Mouse (Mus musculus): ENCODE measurements around the gene Armh4.

Armh4 gene

DNA sequence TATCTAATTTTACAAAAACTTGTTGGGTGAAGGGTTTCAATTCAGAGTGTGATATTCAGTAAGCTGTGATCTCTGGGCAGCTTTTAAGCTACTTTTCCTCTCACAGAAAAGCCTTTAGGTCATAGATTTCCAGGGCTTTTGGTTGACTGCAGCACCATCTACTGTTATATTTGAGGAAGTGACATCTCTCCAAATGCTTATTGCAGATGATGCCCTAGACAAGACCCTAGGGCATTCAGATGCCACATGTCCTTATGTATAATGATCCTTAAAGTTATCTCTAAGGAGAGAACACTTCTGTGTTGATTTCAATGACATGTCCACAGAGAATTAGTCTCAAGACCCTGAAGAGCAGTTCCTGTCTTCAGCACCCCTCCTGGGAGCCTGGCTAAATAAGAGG, 49.2 kb downstream of the Armh4 start:
- DNase-seq (ENCODE audit: extremely low read depth, low read depth), result no peak

DNA sequence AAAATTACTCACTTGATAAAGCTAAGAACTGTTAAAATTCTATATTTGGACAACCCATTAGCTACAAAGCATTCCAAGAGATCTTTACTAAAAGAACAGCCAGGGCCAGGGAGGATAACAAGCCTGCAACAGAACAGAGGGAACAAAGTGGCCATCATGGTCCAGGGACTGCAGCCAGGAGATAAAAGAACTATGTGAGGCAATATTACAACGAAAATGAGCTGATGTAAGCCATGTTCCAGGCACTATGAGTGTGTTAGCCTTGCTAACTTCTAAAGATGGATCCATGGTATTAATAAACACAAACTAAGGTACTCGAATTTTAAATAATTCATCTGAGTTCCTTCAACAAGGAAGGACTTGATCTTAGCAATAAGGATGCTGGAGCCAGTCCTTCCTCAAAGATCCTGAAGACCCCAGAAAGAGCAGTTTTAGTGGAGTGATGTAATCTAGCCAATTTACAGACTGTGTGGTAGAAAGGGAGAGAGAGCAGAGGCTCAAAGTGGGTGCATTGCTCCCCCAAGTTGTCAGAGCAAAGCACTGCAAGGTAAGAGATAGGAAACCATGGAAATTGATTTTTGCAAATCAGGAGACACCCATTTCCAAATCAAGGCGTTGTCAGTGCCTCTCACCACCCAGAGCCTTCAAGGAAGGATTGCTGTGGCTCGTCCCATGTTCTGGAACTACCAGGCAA, 59.7 kb downstream of the Armh4 start:
- no peak for DNase-seq (ENCODE audit: extremely low read depth, low read depth)

DNA sequence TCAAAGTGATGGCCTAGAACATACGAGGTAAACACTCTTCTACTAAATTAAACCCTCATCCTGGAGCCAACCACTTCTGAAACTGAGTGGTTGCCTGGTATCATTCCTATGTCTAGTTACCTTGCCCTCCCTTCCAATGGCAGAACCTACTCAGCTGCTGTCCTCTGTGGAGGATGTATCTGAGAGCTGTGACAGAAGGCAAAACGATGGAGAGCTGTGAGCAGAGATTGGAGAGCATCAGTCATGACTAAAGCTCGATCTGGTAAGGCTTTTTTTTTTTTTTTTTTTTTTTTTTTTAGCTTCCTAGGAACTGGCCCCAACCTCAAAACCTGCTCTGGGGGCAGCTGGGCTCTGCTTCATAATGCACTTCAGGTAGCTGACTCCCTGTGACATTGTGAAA, 60.4 kb downstream of the Armh4 start:
- DNase-seq (ENCODE audit: extremely low read depth, low read depth), result no peak

DNA sequence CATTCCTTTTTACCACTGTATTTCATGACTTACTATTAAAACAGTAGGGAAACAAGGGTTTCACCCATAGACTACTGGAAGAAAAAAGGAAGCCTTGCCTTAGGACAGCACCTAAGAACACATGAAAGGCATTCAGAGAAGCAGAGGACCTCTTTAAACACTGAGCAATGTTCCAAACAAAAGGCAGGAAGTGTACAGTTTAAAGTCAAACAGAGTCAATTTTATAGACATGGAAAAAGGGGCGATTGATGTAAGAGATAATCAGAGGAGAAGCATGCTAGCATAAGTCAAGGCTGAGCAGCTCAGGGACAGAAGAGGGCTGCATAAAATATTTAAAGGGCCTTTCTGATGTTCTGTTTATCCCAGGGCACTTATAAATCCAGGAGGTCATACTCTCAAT, 61.9 kb downstream of the Armh4 start:
- DNase-seq (ENCODE audit: extremely low read depth, low read depth), result no peak

DNA sequence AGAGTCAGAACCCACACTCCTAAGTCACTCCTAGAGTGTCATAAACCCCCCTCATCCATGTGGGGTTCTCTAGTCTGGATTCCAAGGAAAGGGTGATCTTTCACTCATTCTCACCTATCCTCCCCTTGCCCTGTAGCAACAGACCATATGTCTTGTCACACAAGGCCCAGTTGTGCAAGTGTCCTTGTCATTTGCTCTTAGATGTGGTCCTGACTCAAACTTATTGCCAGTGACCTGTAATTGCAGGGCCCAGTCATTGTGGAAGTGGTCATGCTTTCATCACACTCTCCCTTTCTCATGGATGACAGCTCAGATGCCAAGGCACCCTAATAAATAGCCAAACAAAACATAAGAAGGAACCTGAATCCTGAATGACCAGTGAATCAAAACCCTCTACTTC, 63.5 kb downstream of the Armh4 start:
- DNase-seq (ENCODE audit: extremely low read depth, low read depth), result no peak

DNA sequence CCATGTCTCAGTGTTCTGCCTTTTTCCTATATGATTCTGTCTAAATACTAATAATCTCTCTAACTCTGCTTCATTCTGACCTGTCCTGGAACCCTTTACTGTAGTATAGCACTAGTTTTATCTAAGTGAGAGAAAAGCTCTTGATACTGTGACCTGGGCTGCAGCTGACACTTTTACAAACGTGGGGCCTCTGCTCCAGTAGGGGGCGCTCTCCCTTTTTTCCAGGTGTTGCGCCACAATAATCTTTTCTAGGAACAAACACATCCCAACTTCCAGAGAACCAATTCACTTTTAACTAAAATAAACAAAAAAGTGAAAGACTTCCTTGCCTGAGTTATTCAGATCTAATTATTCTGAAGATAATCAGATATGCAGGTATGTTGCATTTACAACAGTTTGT, 72.2 kb downstream of the Armh4 start:
- no peak for DNase-seq (ENCODE audit: extremely low read depth, low read depth)

DNA sequence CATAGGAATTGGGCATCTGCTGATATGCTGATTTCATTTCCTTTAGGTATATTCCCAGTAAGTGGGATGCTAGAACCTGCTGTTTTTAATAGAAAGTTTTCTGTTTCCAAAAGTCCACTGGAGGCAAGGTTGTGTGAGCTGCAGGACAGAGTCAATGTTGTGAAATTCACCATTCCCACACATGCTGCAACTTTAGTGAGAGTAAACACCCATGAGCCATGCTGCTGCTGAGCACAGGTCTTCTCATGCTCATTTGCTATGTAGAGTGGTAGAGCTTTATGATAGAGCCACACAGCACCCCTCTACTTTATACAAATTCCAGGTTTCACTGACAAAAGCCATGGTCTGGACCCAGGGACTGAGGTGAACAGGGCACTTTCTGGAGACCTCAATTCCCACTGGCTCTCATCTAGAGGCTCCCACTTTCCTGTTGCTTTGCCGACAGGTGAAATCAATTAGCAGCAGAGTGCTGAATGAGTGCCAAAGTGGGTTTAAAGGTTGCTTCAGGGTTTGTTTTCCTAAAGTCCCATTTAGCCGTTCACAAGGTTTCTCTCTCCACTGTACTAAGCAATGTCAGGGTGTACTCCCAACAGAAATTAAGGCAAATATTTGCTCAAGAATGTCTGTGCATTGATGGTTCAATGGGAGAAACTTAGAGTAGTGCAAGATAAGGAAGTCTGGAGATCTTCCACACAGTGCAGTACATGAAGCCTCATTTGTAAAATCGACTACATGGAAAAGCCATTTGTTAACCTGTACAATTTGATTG, 79.6 kb downstream of the Armh4 start:
- no peak for DNase-seq (ENCODE audit: extremely low read depth, low read depth)

DNA sequence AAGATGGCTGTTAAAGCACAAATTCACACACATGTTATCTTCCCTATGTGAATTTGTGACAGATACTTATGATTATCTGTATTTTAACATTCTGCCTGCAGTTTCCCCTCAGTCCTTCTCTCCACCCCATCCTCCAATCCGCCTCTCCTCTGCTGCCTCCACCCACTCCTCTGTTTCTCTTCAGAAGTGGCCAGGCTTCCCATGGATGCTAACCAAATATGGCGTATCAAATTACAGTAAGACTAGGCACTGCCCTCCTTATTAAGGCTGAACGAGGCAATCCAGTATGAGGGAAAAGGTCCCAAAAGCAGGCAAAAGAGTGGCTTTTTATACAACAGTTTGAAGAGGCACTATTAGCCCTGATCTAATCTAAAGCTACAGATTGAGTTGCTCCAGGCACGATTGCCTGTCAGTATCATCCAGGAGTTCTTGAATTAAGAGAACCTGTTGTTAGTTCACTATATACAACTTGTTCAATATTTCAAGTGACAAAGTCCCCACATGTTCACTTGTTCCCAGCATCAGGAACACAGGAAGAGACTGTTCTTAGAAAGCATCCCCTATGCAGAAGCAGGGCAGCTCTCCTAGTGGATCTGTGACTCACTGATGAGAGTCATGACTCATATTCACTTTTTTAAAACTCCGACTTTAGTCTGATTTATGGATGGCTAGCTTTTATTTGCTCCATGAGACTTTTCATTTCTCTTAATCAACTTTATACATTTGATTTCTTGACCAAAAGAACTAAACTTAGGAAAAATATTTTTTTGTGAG, 103.5 kb downstream of the Armh4 start:
- DNase-seq (ENCODE audit: extremely low read depth, low read depth), result no peak

DNA sequence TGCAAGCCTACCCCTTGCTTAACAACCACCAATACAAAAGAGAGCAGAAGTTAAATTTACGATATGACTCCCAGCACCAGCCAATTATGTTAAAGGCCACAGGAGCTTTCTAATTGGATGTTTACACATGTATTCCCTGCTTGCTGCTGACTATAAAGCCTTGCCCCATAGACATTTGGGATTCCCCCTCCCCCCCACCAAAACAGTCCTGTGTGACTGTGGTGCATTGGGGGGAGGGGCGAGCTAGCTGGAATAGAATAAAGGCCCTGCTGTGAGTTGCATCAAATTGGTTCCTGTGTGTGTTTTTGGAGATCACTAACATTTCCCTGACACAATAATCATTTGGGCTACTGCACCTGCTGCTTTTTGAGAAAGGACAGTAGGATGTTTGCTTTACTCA, 106.6 kb downstream of the Armh4 start:
- DNase-seq (ENCODE audit: extremely low read depth, low read depth), result no peak

DNA sequence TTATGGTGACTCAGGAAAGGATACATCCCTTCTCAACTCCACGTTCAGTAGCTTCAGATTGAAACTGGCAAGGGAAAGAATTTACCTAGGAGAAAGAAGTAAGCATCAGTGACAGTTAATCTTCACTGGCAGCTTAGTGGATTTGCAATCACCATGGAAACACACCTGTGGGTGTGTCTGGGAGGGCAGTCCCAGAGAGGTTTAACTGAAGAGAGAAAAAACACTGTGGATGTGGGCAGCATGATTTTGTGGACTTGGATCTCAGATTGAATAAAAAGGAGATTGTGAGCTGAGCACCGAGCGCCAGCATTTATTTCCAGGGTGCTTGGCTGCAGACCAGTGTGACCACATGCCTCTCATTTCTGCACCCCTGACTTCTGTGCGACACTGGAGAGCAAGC, 122.7 kb downstream of the Armh4 start:
- DNase-seq (ENCODE audit: extremely low read depth, low read depth), result no peak

DNA sequence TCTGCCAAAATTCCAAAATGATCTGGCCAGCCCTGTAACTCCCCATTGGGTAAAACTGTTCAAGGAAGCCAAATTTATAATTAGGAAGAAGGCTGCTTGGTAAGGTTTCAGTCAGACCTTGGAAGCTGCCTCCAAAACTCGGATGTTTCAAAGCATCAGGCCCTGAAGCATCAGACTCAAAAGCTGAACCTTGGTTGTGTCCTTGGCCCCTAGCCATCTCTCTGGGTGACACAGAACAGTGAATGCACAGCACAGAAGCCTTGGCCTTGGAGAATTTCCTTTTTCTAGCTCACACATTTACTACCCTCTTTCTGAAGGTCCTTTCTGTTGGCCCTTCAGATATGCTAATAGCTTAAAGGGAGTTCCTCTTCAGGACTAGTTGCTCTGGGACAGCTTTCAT, 134.0 kb downstream of the Armh4 start:
- DNase-seq (ENCODE audit: extremely low read depth, low read depth), result no peak

DNA sequence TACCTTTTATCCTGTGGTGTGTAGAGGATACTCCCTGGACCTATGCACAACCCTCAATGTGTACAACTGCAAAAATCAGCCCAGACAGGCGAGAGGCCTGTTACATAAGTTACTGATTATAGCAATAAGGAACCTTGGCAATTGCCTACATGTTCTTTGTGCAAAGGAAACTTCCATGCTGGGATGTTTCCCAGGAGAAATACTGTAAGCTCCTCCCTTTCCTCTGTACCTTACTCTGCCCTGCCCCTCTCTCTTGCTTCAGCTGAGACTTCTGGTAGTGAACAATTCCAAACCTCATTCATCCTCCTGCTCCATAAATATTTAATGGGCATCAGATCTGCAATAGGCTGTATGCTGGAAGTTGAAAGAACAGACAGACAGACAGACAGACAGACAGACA, 145.8 kb downstream of the Armh4 start:
- no peak for DNase-seq (ENCODE audit: extremely low read depth, low read depth)

DNA sequence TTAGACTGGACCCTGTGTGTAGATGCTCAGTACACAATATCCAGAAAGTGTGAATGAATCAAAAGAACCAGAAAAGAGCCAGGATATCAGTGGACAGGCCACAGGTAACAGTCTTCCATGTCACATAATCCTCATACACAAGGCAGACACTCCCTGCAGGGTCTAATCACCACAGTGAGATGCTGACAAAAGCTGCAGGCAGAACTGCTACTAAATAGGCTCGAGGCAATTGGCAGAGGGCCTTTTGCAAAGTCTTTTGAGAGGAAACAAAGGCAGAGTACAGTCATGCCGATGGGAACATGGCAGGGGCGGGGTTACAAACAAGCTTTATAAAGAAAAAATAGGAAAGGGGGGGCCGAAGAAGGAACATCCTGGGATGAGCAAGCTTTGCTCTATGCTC, 157.1 kb downstream of the Armh4 start:
- no peak for DNase-seq (ENCODE audit: extremely low read depth, low read depth)
